Mouse (Mus musculus) liver, embryonic 13.5 days (tissue): ENCODE data around the gene Sh3kbp1. TPM values are rescaled to one million over a fixed set of nuclear protein-coding genes. Genes with fewer than 3 reads are reported as not detected.

ENCODE experiments used
- ATAC-seq: fragments of 200-750 bp; cut with Nextera tagmentation; 2 replicates; pipeline ENCODE4 v1.8.0; 2017; ENCODE audit warnings: low read depth, mild to moderate bottlenecking, moderate number of reproducible peaks, moderate library complexity
- DNase-seq: peaks from one replicate; pipeline ENCODE4 v3.0.0; 2022
- H3K27ac ChIP-seq: fragments of 300-500 bp; sonication (generic); 2 replicates; pipeline ENCODE4 v1.5.1; 2015; ENCODE audit warnings: moderate library complexity, mild to moderate bottlenecking, inconsistent platforms
- H3K27me3 ChIP-seq: fragments of 300-500 bp; sonication (generic); 2 replicates; pipeline ENCODE4 v1.6.1; 2015; ENCODE audit warnings: mild to moderate bottlenecking, inconsistent platforms
- H3K36me3 ChIP-seq: fragments of 300-500 bp; sonication (generic); 2 replicates; pipeline ENCODE4 v1.6.1; 2015; ENCODE audit warnings: mild to moderate bottlenecking, inconsistent platforms
- H3K4me1 ChIP-seq: fragments of 300-500 bp; sonication (generic); replicated peaks from 2 replicates; pipeline ENCODE4 v1.6.1; 2015; ENCODE audit warnings: inconsistent platforms
- H3K4me2 ChIP-seq: fragments of 300-500 bp; sonication (generic); 2 replicates; pipeline ENCODE4 v1.6.1; 2015; ENCODE audit warnings: inconsistent platforms, mild to moderate bottlenecking, moderate library complexity
- H3K4me3 ChIP-seq: fragments of 300-500 bp; sonication (generic); replicated peaks from 2 replicates; pipeline ENCODE4 v1.5.1; 2015; ENCODE audit warnings: mild to moderate bottlenecking, inconsistent platforms
- H3K9ac ChIP-seq: fragments of 300-500 bp; sonication (generic); 2 replicates; pipeline ENCODE4 v1.6.1; 2015; ENCODE audit warnings: mild to moderate bottlenecking, inconsistent platforms
- H3K9me3 ChIP-seq: fragments of 300-500 bp; sonication (generic); replicated peaks from 2 replicates; pipeline ENCODE4 v1.6.1; 2016; ENCODE audit warnings: inconsistent platforms
- WGBS: fragments of 180-500 bp; shearing (Covaris S2); methylation state at CpG from one replicate; pipeline ENCODE4 v1.1.7; 2015; ENCODE audit not compliant: insufficient replicate concordance; 5-methylcytosine and 5-hydroxymethylcytosine counted together
- polyA plus RNA-seq: library from polyadenylated mRNA; unstranded; fragments of >200 nt; fragmentation: Nextera tagmentation; extraction: Ambion mirVana; gene quantifications from 2 replicates; pipeline ENCODE4 v1.2.1, GENCODE M21; 2015

Sh3kbp1 gene
- polyA plus RNA-seq, 1 experiment from 2014 or later: 10.7 TPM

DNA sequence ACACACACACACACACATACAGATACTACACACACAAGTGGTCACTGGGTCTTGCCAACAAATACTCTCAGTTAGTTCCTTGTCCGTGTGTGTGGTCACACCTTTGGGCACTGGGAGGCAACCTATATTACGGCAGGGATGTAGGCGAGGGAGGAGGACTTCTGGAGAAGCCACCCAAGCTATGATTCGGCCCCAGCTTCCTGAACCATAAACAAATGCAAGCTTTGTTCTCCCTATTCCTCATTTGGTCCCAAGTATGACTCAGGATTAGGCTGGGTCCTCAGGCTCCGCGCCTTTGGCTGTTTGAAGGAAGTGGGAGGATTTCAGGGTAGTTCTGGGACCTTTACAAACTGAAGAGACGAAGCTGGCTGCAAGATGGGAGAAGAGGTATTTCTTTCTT, 213.2 kb downstream of the Sh3kbp1 start:
- no peak overlapping the region for H3K27ac ChIP-seq
- no peaks in the 10 kb centered on the region for H3K27me3 ChIP-seq
- H3K4me2 ChIP-seq: no peak overlapping the region
- H3K4me3 ChIP-seq: no peak overlapping the region
- no peak for DNase-seq
- H3K36me3 ChIP-seq: no peaks in the 10 kb centered on the region
- 57% methylated on average over 7 of the region's 7 CpGs for whole genome bisulfite sequencing
- H3K9ac ChIP-seq: no peak overlapping the region
- peaks cover 7% of the 10 kb centered on the region for H3K4me1 ChIP-seq
- no peak for ATAC-seq
- no peaks in the 10 kb centered on the region for H3K9me3 ChIP-seq

DNA sequence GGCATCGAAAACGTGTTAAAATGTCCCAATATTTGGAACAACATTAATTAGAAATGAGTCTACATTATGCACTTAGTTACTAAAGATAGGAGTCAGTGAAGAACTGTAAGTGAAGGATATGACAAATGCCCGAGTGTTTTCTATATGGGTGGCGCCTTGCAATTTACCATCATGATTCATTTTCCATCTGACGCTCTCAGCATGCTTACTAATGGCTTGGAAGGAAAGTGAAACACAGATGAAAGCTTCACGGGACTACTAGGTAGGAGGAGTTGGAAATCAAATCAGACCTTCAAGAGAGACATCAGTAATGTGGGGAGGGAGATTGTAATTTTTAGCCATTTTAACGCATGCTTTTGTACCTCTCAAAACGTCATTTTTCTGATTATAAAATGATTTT, 223.7 kb downstream of the Sh3kbp1 start:
- no peaks in the 10 kb centered on the region for H3K27me3 ChIP-seq
- no peaks in the 10 kb centered on the region for H3K36me3 ChIP-seq
- no peaks in the 10 kb centered on the region for H3K9me3 ChIP-seq
- H3K4me1 ChIP-seq: no peaks in the 10 kb centered on the region
- no peak for ATAC-seq
- H3K4me3 ChIP-seq: no peak overlapping the region
- H3K27ac ChIP-seq: no peak overlapping the region
- H3K4me2 ChIP-seq: no peak overlapping the region
- no peak overlapping the region for H3K9ac ChIP-seq
- no peak for DNase-seq
- WGBS: 76% methylated on average over 8 of the region's 8 CpGs

DNA sequence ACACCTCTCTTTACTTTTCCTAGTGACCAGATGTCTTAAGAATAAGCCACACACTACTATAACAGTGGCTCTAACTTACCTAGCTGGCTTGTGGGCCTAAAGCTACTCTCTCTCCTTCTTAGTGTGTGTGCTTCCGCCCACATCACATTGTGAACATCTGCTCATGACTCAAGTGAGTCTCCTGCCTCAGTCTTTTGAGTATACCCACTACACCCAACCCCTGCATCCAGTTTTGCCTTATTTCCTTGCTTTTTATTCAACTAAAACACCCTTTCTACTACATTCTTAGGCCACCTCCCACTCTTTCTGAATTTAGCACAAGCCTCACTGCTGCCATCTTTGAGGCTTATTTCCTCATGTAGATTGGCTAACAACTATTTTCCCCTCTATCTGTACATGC, 229.8 kb downstream of the Sh3kbp1 start:
- H3K27ac ChIP-seq: no peak overlapping the region
- no peak for ATAC-seq
- H3K4me2 ChIP-seq: no peak overlapping the region
- WGBS: 78% methylated on average over 1 of the region's 1 CpGs
- H3K9me3 ChIP-seq: no peaks in the 10 kb centered on the region
- no peaks in the 10 kb centered on the region for H3K4me1 ChIP-seq
- no peak overlapping the region for H3K9ac ChIP-seq
- H3K27me3 ChIP-seq: no peaks in the 10 kb centered on the region
- no peaks in the 10 kb centered on the region for H3K36me3 ChIP-seq
- DNase-seq: no peak
- no peak overlapping the region for H3K4me3 ChIP-seq

DNA sequence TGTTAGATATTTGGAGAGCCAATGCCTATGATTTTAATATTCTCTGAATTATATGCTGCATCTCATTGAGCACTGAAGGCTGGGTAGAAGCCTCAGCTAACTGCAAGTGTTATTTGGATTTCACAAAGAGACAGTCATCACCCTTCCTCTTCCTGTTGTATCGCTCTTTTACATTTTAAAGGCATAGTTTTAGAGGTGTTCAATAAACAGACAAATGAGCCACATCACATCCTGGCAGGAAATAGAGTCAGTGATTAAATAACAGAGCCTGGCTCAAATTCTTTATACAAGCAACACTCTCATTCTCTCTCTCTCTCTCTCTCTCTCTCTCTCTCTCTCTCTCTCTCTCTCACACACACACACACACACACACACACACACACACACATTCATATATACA, 231.1 kb downstream of the Sh3kbp1 start:
- WGBS: 45% methylated on average over 1 of the region's 1 CpGs
- no peak overlapping the region for H3K4me2 ChIP-seq

DNA sequence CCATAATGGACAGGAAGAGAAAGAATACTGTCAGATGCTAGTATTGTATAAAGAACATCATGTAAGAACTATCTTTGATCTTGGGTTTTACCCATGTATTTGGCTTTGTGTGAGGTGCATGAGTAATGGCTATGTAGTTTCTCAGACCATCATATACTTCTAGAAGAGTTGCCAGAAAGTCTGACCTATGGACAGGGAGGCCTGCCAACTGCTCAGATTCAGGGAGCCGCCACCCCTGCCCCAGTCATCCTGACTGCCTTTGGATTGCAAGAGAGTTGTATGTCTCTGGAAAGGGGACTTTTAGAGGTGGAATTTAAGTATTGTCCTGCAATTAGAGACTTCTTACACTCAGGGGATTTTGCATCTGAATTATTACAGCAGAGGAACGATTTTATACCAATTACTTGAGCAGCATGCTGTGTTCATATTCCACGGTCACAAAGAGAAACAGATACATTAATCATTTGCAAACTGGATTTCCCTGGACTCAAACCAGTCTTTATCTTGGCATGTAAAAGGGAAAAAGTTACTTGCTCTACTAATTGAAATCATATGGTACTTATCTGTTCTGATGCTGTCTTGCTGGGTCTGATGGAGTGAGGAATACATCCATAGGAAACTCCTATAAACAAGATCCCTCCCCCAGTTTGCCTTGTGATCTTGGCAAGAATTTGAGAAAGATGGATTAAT, 233.9 kb downstream of the Sh3kbp1 start:
- Histone ChIP-seq H3K4me3 (no peak overlapping the region), H3K4me2 (no peak overlapping the region), H3K9me3 (no peaks in the 10 kb centered on the region), H3K27me3 (no peaks in the 10 kb centered on the region), H3K9ac (no peak overlapping the region), H3K36me3 (no peaks in the 10 kb centered on the region), H3K27ac (no peak overlapping the region), H3K4me1 (no peaks in the 10 kb centered on the region)
- DNase-seq (no peak), ATAC-seq (no peak)
- WGBS: 61% methylated on average over 3 of the region's 3 CpGs

More for the DNA sequence above, 231.1 kb downstream of the Sh3kbp1 start:
- Histone ChIP-seq H3K27me3 (no peaks in the 10 kb centered on the region), H3K9ac (no peak overlapping the region), H3K4me3 (no peak overlapping the region), H3K4me1 (no peaks in the 10 kb centered on the region), H3K9me3 (no peaks in the 10 kb centered on the region), H3K27ac (no peak overlapping the region), H3K36me3 (no peaks in the 10 kb centered on the region)
- DNase-seq (no peak), ATAC-seq (no peak)

DNA sequence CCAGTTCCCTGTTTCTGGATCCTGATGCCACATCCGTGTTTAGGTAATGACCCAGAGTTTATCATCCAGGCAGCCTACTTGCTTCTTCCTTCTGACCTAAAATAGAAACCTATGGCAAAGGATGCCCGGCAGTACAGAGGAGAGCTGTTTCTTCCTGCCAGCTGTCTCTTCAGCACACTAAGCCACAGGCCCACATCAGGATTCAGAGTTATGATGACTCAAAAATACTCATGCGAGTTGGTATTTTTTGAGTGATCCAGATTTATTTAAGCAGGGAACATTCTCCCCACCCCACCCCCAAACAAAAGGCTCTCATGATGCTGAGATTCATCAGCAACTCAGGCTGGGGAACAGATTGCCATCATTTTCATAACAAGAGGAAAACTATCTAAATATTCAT, 240.6 kb downstream of the Sh3kbp1 start:
- no peak overlapping the region for H3K4me3 ChIP-seq
- H3K27me3 ChIP-seq: no peaks in the 10 kb centered on the region
- no peaks in the 10 kb centered on the region for H3K9me3 ChIP-seq
- no peak overlapping the region for H3K9ac ChIP-seq
- WGBS: 60% methylated on average over 3 of the region's 3 CpGs
- no peak for DNase-seq
- no peak for ATAC-seq
- no peaks in the 10 kb centered on the region for H3K36me3 ChIP-seq
- H3K4me1 ChIP-seq: no peaks in the 10 kb centered on the region
- no peak overlapping the region for H3K27ac ChIP-seq
- no peak overlapping the region for H3K4me2 ChIP-seq

DNA sequence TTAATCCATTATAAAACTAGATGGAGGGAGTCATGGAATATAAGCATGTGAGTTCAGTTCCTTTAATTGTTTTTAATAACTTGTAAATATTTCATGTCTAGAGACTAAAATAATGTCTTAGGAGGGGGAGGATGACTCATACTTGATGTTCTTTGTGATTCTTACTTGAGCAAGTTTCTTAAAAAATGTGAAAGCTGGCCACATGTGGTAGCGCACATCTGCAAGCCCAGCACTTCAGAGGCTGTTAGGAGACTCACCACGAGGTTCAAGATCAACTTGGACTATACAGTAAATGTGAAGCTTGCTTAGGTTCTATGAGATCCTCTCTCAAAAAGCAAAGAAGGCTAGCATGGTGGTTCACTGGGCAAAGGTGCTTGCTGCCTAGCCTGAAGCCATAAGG, 245.4 kb downstream of the Sh3kbp1 start:
- H3K4me3 ChIP-seq: no peak overlapping the region
- no peaks in the 10 kb centered on the region for H3K9me3 ChIP-seq
- ATAC-seq (no peak), DNase-seq (no peak)
- no peak overlapping the region for H3K4me2 ChIP-seq
- H3K36me3 ChIP-seq: no peaks in the 10 kb centered on the region
- no peak overlapping the region for H3K27ac ChIP-seq
- no peaks in the 10 kb centered on the region for H3K4me1 ChIP-seq
- no peaks in the 10 kb centered on the region for H3K27me3 ChIP-seq
- H3K9ac ChIP-seq: no peak overlapping the region
- 61% methylated on average over 2 of the region's 2 CpGs for WGBS

DNA sequence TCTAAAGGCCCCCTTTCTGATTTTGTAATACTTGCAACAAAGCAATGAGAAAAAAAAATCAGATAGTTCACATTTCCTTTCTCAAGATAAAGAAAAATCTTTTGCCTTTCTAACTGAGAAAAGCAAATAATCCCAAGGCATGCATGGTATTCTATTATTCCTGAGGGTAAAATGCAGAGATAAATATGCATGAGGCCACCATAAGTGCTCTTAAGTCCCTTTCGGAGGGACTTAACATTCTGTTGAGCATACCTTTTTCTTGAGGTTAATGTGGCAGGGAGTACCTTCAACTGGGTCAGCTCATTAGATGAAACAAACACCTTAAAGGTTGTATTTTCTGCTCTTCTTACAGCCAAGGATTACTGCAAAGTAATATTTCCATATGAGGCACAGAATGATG, 250.7 kb downstream of the Sh3kbp1 start:
- Histone ChIP-seq H3K27ac (no peak overlapping the region), H3K9ac (no peak overlapping the region), H3K4me2 (no peak overlapping the region), H3K4me3 (no peak overlapping the region), H3K36me3 (no peaks in the 10 kb centered on the region), H3K27me3 (no peaks in the 10 kb centered on the region; the same call in 1 of the 2 replicates), H3K9me3 (no peaks in the 10 kb centered on the region), H3K4me1 (no peaks in the 10 kb centered on the region)
- 75% methylated on average over 1 of the region's 1 CpGs for WGBS
- DNase-seq: no peak
- ATAC-seq: no peak

DNA sequence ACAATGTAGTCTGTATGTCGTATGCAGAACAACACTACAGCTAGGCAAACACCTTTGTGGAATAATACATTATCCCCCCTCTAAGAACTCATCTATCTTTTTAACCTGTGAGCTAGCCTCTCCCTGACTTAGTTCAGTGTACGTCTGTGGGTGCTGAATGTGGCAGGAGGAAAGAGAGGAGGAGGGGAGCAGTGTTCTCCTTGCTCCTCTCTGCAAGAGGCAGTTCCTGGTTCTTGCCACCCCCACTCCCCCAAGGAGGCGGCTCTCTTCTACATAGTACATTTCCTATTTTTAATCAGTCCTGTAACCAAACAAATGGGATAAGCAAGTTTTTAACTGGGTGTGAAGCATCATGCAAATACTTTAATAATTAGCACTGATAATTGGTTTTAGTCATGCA, 252.4 kb downstream of the Sh3kbp1 start:
- no peaks in the 10 kb centered on the region for H3K9me3 ChIP-seq
- no peaks in the 10 kb centered on the region for H3K4me1 ChIP-seq
- 45% methylated on average over 3 of the region's 3 CpGs for WGBS
- ATAC-seq (no peak), DNase-seq (no peak)
- H3K27me3 ChIP-seq: no peaks in the 10 kb centered on the region; the same call in 1 of the 2 replicates
- H3K9ac ChIP-seq: no peak overlapping the region
- H3K36me3 ChIP-seq: no peaks in the 10 kb centered on the region
- H3K27ac ChIP-seq: no peak overlapping the region
- H3K4me3 ChIP-seq: no peak overlapping the region
- no peak overlapping the region for H3K4me2 ChIP-seq

DNA sequence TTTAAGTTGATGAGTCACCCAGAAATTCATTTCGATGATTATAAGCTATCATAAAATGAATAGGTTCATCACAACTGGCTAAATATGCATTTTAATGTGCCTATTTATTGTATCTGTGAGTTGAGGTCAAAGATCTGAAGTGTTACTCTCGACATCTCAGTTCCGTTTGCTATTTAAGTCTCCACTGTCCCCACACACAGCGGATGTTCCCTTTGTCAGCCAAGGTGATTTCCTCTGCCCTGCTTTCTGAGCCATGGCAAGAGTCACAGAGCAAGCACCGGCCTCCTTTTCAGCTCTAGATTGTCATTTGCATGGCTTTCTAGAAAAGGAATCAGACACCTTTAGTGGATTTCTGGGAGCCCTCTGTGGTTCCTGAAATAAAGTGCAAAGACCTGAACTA, 254.5 kb downstream of the Sh3kbp1 start:
- Histone ChIP-seq H3K4me3 (no peak overlapping the region), H3K27me3 (no peaks in the 10 kb centered on the region; the same call in 1 of the 2 replicates), H3K36me3 (no peaks in the 10 kb centered on the region), H3K4me2 (no peak overlapping the region), H3K9ac (no peak overlapping the region), H3K4me1 (no peaks in the 10 kb centered on the region), H3K9me3 (no peaks in the 10 kb centered on the region), H3K27ac (no peak overlapping the region)
- DNase-seq (no peak), ATAC-seq (no peak)
- 59% methylated on average over 5 of the region's 5 CpGs for WGBS

DNA sequence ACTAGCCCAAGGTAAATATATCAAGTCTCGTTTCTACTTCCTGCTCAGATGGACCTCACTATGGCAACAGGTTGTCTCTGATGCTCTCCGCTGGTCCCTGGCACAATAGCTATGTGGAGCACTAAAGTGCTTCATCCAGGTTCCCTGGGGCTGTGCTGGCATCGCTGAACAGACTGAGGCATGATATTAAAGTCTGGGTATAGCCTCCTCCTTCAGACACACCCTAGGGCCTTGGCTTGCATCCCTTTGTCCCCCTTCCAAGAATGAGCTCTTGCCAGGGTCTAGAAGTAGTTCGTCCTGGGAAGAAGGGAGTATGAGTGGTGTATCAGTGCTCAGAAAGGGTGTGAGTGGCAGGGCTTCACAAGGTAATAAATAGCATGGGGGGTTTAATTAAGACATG, 269.5 kb downstream of the Sh3kbp1 start:
- Histone ChIP-seq H3K27ac (no peak overlapping the region), H3K9me3 (no peaks in the 10 kb centered on the region), H3K27me3 (no peaks in the 10 kb centered on the region), H3K9ac (no peak overlapping the region), H3K36me3 (no peaks in the 10 kb centered on the region), H3K4me1 (no peaks in the 10 kb centered on the region), H3K4me3 (no peak overlapping the region), H3K4me2 (no peak overlapping the region)
- DNase-seq (no peak), ATAC-seq (no peak)
- WGBS: 58% methylated on average over 4 of the region's 4 CpGs

DNA sequence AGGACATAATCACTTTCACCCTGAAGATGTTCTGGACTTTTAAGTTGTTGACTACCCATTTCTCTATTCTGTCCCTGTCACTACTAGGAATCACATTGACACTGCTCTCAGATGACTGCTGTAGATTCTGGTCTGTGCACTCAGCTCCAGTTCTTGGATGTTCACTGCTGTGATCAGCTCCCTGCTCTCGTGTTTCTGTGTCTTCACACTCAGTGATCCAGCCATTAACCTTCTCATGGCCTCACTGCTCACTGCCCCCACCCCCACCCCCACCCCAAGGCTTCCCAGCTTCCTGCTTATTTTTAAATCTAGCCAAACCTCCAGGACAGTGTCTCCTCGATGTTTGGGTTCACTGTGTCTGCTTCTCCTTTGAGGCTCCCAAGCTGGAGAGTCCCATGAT, 271.0 kb downstream of the Sh3kbp1 start:
- Histone ChIP-seq H3K4me3 (no peak overlapping the region), H3K36me3 (no peaks in the 10 kb centered on the region), H3K4me2 (no peak overlapping the region), H3K27me3 (no peaks in the 10 kb centered on the region), H3K9me3 (no peaks in the 10 kb centered on the region), H3K9ac (no peak overlapping the region), H3K4me1 (no peaks in the 10 kb centered on the region), H3K27ac (no peak overlapping the region)
- 33% methylated on average over 2 of the region's 2 CpGs for WGBS
- DNase-seq (no peak), ATAC-seq (no peak)
